Mouse (Mus musculus): ENCODE data around the gene Ulk1. TPM values are rescaled to one million over a fixed set of nuclear protein-coding genes. Genes with fewer than 3 reads are reported as not detected.

Ulk1 gene
- polyA plus RNA-seq (2017; shearing (Covaris generic)) = 26.5 TPM

DNA sequence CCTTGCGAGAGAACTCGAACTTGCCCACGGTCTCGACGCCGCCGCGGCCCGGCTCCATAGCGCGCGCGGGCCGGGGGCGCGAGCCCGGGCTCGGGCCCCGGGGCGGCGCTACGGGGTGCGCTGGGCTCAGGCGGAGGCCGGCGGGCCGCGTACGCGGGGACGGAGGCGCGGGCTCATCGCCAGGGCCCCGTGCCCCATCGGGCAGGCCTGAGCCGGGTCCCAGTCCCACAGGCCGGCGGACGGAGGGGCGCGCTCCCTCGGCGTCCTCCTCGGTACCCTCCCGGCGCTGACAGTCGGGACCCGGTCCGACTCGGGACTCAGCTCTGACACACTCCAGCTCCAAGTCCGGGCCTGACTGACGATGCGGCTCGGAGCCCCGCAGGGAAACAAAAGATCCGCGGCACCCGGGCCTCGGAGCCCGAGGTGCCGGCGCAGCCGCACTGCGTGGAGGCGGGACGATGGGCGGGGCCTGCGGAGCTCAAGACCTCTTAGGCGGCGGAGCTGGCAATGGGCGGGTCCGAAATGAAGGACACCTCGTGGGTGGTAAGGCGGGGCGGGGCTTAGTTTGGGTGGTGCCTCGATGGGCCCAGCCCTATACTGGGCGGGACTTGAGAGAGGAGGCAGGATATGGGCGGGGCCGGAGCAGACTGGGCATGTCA, at the start of gene Ulk1:
Gene Ulk1 (minus strand): TSS at position 431 of the 659 bp plus-strand sequence.

GRCm38 (mm10) chr5:110839678-110840365, 29.9 kb upstream of the Ulk1 start, which contains the start of the genes Hscb and Chek2:
Gene Hscb (minus strand): TSS chr5:110839777.
Gene Chek2 (plus strand): TSS chr5:110839979.

GRCm38 (mm10) chr5:110779998-110780760, 29.7 kb downstream of the Ulk1 start, which contains the start of gene Pus1:
Gene Pus1 (minus strand): TSS chr5:110780659.

GRCm38 (mm10) chr5:110770448-110771158, 39.3 kb downstream of the Ulk1 start, which contains the start of gene Ep400:
Gene Ep400 (minus strand): TSS chr5:110770717.

Other genes starting within 250 kb of the Ulk1 start
- gene Noc4l, start 156.7 kb downstream of the Ulk1 start, polyA plus RNA-seq (2017; shearing (Covaris generic)) = 85.3 TPM
- 39.7 TPM for gene Ddx51, start 156.6 kb downstream of the Ulk1 start, polyA plus RNA-seq (2017; shearing (Covaris generic))
- gene Ep400, start 39.4 kb downstream of the Ulk1 start, polyA plus RNA-seq (2017; shearing (Covaris generic)) = 57.8 TPM
- gene Pus1, start 29.4 kb downstream of the Ulk1 start, polyA plus RNA-seq (2017; shearing (Covaris generic)) = 36.1 TPM
- 28.7 TPM for gene Hscb, start 29.7 kb upstream of the Ulk1 start, polyA plus RNA-seq (2017; shearing (Covaris generic))
- 5.8 TPM for gene Chek2, start 29.9 kb upstream of the Ulk1 start, polyA plus RNA-seq (2017; shearing (Covaris generic))
- gene Ttc28, start 69.7 kb upstream of the Ulk1 start, polyA plus RNA-seq (2017; shearing (Covaris generic)) = 8.0 TPM

All from CD4-positive, CD25-positive, alpha-beta regulatory T cell (primary cell).